Mouse (Mus musculus): Measurements from ENCODE around the gene Ngdn.

The Ngdn gene

GRCm38 (mm10) chr14:55000814-55001213 lies 14.4 kb upstream of the Ngdn start:
- DNase-seq: no peak

- no peak for DNase-seq
Measured at GRCm38 (mm10) chr14:55001446-55001845, 13.8 kb upstream of the Ngdn start.

- no peak for DNase-seq
Measured at GRCm38 (mm10) chr14:55001938-55002686, 13.1 kb upstream of the Ngdn start.

GRCm38 (mm10) chr14:55002687-55003120 lies 12.6 kb upstream of the Ngdn start:
- DNase-seq: no peak

GRCm38 (mm10) chr14:55003878-55004855 lies 11.1 kb upstream of the Ngdn start:
- no peak for DNase-seq

GRCm38 (mm10) chr14:55005506-55005905 lies 9.7 kb upstream of the Ngdn start:
- DNase-seq: no peak

- DNase-seq: no peak
Measured at GRCm38 (mm10) chr14:55005967-55006366, 9.3 kb upstream of the Ngdn start.

- no peak for DNase-seq
Measured at GRCm38 (mm10) chr14:55006541-55006940, 8.7 kb upstream of the Ngdn start.

- DNase-seq: no peak
Measured at GRCm38 (mm10) chr14:55007120-55007908, 7.9 kb upstream of the Ngdn start.

- no peak for DNase-seq
Measured at GRCm38 (mm10) chr14:55008417-55008816, 6.8 kb upstream of the Ngdn start.

GRCm38 (mm10) chr14:55011116-55011515 lies 4.1 kb upstream of the Ngdn start:
- DNase-seq: peak; percentile 43

- no peak for DNase-seq
Measured at GRCm38 (mm10) chr14:55014591-55014990, 663 bp upstream of the Ngdn start.

GRCm38 (mm10) chr14:55015767-55016111 lies 485 bp downstream of the Ngdn start:
- no peak for DNase-seq

- DNase-seq: no peak
Measured at GRCm38 (mm10) chr14:55016876-55017275, 1.6 kb downstream of the Ngdn start.

GRCm38 (mm10) chr14:55020394-55020793 lies 5.1 kb downstream of the Ngdn start:
- no peak for DNase-seq

GRCm38 (mm10) chr14:55023011-55023410 lies 7.8 kb downstream of the Ngdn start:
- DNase-seq: no peak

- DNase-seq: peak; percentile 77
Measured at GRCm38 (mm10) chr14:55024236-55024635, 9.0 kb downstream of the Ngdn start.

GRCm38 (mm10) chr14:55025527-55025926 lies 10.3 kb downstream of the Ngdn start:
- DNase-seq: no peak

- DNase-seq: peak; percentile 61
Measured at GRCm38 (mm10) chr14:55027251-55027650, 12.0 kb downstream of the Ngdn start.

- DNase-seq: peak; percentile 54
Measured at GRCm38 (mm10) chr14:55027653-55028052, 12.4 kb downstream of the Ngdn start.

GRCm38 (mm10) chr14:55028333-55028835 lies 13.1 kb downstream of the Ngdn start:
- peak; percentile 73 for DNase-seq

GRCm38 (mm10) chr14:55029034-55029698 lies 13.9 kb downstream of the Ngdn start:
- peak; percentile 56 for DNase-seq

All from retina, postnatal 1 day (tissue).